Mouse (Mus musculus) hindbrain, postnatal 0 days (tissue): ENCODE results near the gene Gm26602. TPM values are rescaled to one million over a fixed set of nuclear protein-coding genes. Genes with fewer than 3 reads are reported as not detected.

Source experiments
- ATAC-seq: fragments of 200-750 bp; cut with Nextera tagmentation; 2 replicates; pipeline ENCODE4 v1.8.0; 2017; ENCODE audit warnings: mild to moderate bottlenecking, moderate TSS enrichment, moderate library complexity
- DNase-seq: peaks from one replicate; pipeline ENCODE4 v3.0.0-alpha.2; 2015; ENCODE audit warnings: low spot score
- H3K27ac ChIP-seq: fragments of 300-500 bp; sonication (generic); 2 replicates; pipeline ENCODE4 v1.5.1; 2014; ENCODE audit warnings: mild to moderate bottlenecking
- H3K27me3 ChIP-seq: fragments of 300-500 bp; sonication (generic); 2 replicates; pipeline ENCODE4 v1.6.1; 2014; ENCODE audit warnings: low read length, mixed read lengths; ENCODE audit not compliant: insufficient read depth
- H3K36me3 ChIP-seq: fragments of 300-500 bp; sonication (generic); 2 replicates; pipeline ENCODE4 v1.6.1; 2014; ENCODE audit warnings: low read length, mixed read lengths; ENCODE audit not compliant: insufficient read depth
- H3K4me1 ChIP-seq: fragments of 300-500 bp; sonication (generic); 2 replicates; pipeline ENCODE4 v1.6.1; 2014; ENCODE audit warnings: antibody characterized with exemption, low read length, mixed read lengths; ENCODE audit not compliant: insufficient read depth
- H3K4me2 ChIP-seq: fragments of 300-500 bp; sonication (generic); 2 replicates; pipeline ENCODE4 v1.6.1; 2014; ENCODE audit warnings: low read depth, mild to moderate bottlenecking, low read length, moderate library complexity, mixed read lengths
- H3K4me3 ChIP-seq: fragments of 300-500 bp; sonication (generic); 2 replicates; pipeline ENCODE4 v1.5.1; 2014; ENCODE audit warnings: low read length
- H3K9ac ChIP-seq: fragments of 300-500 bp; sonication (generic); replicated peaks from 2 replicates; pipeline ENCODE4 v1.6.1; 2014; ENCODE audit warnings: mild to moderate bottlenecking, low read length, moderate library complexity, mixed read lengths
- H3K9me3 ChIP-seq: fragments of 300-500 bp; sonication (generic); 2 replicates; pipeline ENCODE4 v1.6.1; 2016; ENCODE audit warnings: low read length, mixed read lengths
- CTCF ChIP-seq: IDR thresholded peaks from 2 replicates; pipeline ENCODE4 v1.5.1; 2016; ENCODE audit warnings: antibody characterized with exemption, control low read depth, low read depth
- WGBS: fragments of 180-500 bp; shearing (Covaris S2); extraction: QIAGEN DNeasy Blood & Tissue Kit; methylation state at CpG from one replicate; pipeline ENCODE4 v1.1.7; 2014; 5-methylcytosine and 5-hydroxymethylcytosine counted together
- polyA plus RNA-seq: library from polyadenylated mRNA; unstranded; fragments of >200 nt; fragmentation: Nextera tagmentation; extraction: Ambion mirVana; gene quantifications from 2 replicates; pipeline ENCODE4 v1.2.1, GENCODE M21; 2015
- total RNA-seq: library from RNA; depleted of rRNA; stranded (reverse); fragments of >200 nt; gene quantifications from 2 replicates; pipeline ENCODE4 v1.2.3, GENCODE M21; 2014

Gene Gm26602
- total and polyA plus RNA-seq, 2 experiments from 2014 or later, result 17.2 TPM; not detected in 1

- no peak for DNase-seq
- Histone ChIP-seq H3K4me2 (0 out of 2 replicates have a peak overlapping the region, but pooled peaks have one; percentile 97), H3K36me3 (0 out of 2 replicates have a peak, but pooled peaks cover 7% of the 10 kb centered on the region), H3K4me3 (no peak overlapping the region), H3K27me3 (peaks cover 22% of the 10 kb centered on the region), H3K4me1 (peaks cover 14% of the 10 kb centered on the region), H3K27ac (no peak overlapping the region; the same call in 1 of the 2 replicates), H3K9me3 (no peaks in the 10 kb centered on the region), H3K9ac (no peak overlapping the region)
- ATAC-seq, result no peak
- 63% methylated on average over 7 of the region's 7 CpGs for WGBS
- no peak for TF ChIP-seq CTCF
Observed at GRCm38 (mm10) chr10:79914948-79915596, 4.4 kb downstream of the Gm26602 start.

DNA sequence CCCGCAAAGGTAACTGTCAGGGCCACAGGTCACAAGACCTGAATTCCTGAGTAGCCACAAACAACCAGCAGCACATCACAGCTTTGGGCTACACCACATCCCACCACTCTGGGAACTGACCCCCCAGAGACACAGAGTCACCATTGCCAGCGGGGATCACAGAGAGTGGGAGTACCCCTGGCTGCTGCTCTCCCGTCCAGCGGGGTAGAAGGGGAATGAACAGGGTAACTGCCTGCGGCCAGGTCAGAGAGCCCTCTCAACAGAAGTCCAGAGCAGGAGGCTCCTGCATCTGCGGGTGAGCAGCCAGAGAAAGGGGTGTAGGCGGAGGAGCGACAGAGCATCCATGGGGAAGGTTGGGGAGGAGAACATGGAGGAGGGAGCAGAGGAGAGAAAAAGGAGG, 5.4 kb downstream of the Gm26602 start:
- peak overlapping the region; percentile 80 for H3K4me3 ChIP-seq
- peak overlapping the region; percentile 32; the same call in 1 of the 2 replicates for H3K27ac ChIP-seq
- DNase-seq (no peak), ATAC-seq (no peak)
- 0 out of 2 replicates have a peak, but pooled peaks cover 3% of the 10 kb centered on the region for H3K36me3 ChIP-seq
- WGBS, result 8% methylated on average over 8 of the region's 8 CpGs
- peak overlapping the region; percentile 97 for H3K4me2 ChIP-seq
- no peaks in the 10 kb centered on the region for H3K9me3 ChIP-seq
- peak overlapping the region; percentile 92 for H3K9ac ChIP-seq
- no peak for TF ChIP-seq CTCF
- peaks cover 19% of the 10 kb centered on the region for H3K4me1 ChIP-seq
- H3K27me3 ChIP-seq, result peaks cover 32% of the 10 kb centered on the region

DNA sequence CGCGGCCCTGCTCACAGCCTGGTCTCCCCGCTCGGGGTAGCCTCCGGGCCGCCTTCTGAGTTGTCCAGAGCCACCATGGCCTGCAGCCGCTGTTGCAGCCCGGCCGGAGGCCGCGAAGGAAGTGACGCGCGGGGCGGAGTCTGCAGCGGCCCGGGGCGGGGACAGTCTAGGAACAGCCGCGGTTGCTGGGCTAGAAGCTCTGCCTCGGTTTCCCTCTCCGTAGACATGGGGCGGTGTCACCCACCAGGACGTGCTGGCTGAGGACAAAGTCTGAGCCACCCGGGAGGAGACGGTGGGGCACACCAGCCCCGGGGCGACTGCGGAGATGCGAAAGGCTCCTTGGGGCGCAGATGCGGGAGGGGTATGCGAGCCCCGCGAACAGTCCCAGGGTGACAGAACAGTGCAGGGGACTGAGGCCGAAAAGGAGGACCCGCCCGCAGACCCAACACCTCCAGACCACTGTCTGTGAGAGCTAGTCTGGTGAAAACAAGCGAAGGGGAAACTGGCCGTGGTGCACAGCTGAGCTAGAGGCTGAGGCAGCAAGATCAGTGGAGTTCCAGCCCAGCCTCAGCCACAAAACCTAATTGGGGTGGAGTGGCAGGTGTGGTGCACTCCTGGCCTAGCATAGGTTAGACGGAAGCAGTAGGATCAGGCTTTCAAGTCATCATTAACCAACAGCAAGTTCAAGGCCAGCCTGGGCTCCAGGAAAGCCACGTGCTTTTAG, 6.3 kb downstream of the Gm26602 start, which contains the start of gene Kiss1r:
Gene Kiss1r (plus strand): TSS at position 164 of the 724 bp plus-strand sequence.
- peak within 1 kb of the TSS; percentile 78 for H3K27ac ChIP-seq
- H3K9me3 ChIP-seq, result no peaks in the 10 kb centered on the region
- H3K4me2 ChIP-seq, result peak within 1 kb of the TSS; percentile 97
- H3K36me3 ChIP-seq, result no peaks in the 10 kb centered on the region
- DNase-seq (peak; percentile 88), ATAC-seq (peak; percentile 78)
- peaks cover 39% of the 10 kb centered on the region for H3K27me3 ChIP-seq
- H3K9ac ChIP-seq, result peak within 1 kb of the TSS; percentile 92
- WGBS, result 2% methylated on average over 42 of the region's 42 CpGs
- H3K4me1 ChIP-seq, result peaks cover 24% of the 10 kb centered on the region
- peak within 1 kb of the TSS; percentile 80 for H3K4me3 ChIP-seq
- TF ChIP-seq CTCF, result no peak

GRCm38 (mm10) chr10:79917532-79918100, 7.0 kb downstream of the Gm26602 start:
- Histone ChIP-seq H3K27ac (no peak overlapping the region), H3K9me3 (no peaks in the 10 kb centered on the region), H3K27me3 (peaks cover 45% of the 10 kb centered on the region), H3K36me3 (no peaks in the 10 kb centered on the region), H3K9ac (peak overlapping the region; percentile 92; the same call in 1 of the 2 replicates), H3K4me2 (peak overlapping the region; percentile 97), H3K4me3 (peak overlapping the region; percentile 80), H3K4me1 (peaks cover 24% of the 10 kb centered on the region)
- TF ChIP-seq CTCF, result no peak
- DNase-seq (no peak), ATAC-seq (no peak)
- WGBS, result 72% methylated on average over 5 of the region's 5 CpGs

- TF ChIP-seq CTCF, result no peak
- 0 out of 2 replicates have a peak, but pooled peaks have one; percentile 13 for ATAC-seq
- Histone ChIP-seq H3K9me3 (no peaks in the 10 kb centered on the region), H3K4me3 (peak overlapping the region; percentile 15; the same call in 1 of the 2 replicates), H3K27me3 (peaks cover 53% of the 10 kb centered on the region), H3K9ac (no peak overlapping the region; the same call in 1 of the 2 replicates), H3K36me3 (no peaks in the 10 kb centered on the region), H3K4me1 (peaks cover 24% of the 10 kb centered on the region), H3K27ac (no peak overlapping the region), H3K4me2 (peak overlapping the region; percentile 27; the same call in 1 of the 2 replicates)
- no peak for DNase-seq
- 7% methylated on average over 35 of the region's 35 CpGs for WGBS
Observed at GRCm38 (mm10) chr10:79918231-79919078, 7.8 kb downstream of the Gm26602 start.
